Mouse (Mus musculus): Measurements from ENCODE around the gene Zbtb20. TPM values are rescaled to one million over a fixed set of nuclear protein-coding genes. Genes with fewer than 3 reads are reported as not detected.

Gene Zbtb20
- 83.6 and 84.4 TPM in 2 replicates for polyA plus RNA-seq (2021; fragmentation: Nextera tagmentation)
- long read RNA-seq, experiment 1, partial matches to known transcripts, result 41 of 157 reads
- long read RNA-seq, experiment 1, other reads (novel, unspliced or antisense), result 114 of 157 reads
- long read RNA-seq, experiment 2, transcript Zbtb20-202 (5 exons, 2,759 nt), result major isoform, 23 of 681 reads
- long read RNA-seq, experiment 2, partial matches to known transcripts, result 123 of 681 reads
- long read RNA-seq, experiment 2, other reads (novel, unspliced or antisense), result 533 of 681 reads

DNA sequence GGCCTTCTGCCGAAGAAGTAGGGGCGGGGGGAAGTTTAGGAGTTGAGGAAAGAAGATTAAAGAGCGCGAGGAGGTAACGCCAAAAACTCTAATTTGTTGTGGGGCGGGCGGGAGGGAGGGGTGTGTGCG lies at the start of gene Zbtb20:
Gene Zbtb20 (plus strand): TSS at position 30 of the 129 bp plus-strand sequence.

DNA sequence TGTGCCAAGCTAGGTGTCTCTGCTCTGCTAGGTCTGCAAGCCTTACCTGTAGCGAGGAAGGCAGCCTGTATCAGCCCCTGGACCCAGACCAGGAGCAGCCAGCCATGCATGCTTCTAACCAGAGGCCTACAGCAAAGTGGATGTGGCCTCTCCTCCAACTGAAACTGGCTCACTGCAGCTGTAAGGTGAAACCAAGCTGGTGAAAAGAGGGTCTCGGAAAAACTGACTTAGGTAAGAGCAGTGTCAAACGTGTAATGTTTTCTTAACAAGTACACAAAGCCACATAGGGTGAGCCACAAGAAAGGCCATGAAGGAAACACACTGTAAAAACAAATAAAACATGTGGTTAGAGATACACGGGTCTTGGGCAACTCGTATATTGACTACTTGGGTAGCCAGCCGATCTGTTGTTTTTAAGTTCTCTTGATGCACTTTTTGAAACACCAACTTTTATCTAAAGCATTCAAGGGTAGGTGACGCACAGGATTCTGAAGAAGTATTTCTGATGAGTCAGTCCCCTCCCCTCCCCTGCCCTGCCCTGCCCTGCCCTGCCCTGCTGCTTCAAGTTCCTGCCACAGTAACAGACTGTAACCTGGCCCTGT lies 788.4 kb downstream of the Zbtb20 start, which contains the start of gene Tigit:
Gene Tigit (minus strand): TSS at position 169 of the 602 bp plus-strand sequence.

Small RNAs within 50 kb of the gene (microRNA-seq; reads per million reads assigned to microRNA genes)
- not detected for gene Mir568
